Mouse (Mus musculus): ENCODE data around the gene Sirt4.

- TF ChIP-seq POLR2A (IDR thresholded peaks at IDR 0.05; ENCODE audit: insufficient read depth, low read depth, low read length) (0 out of 2 replicates have a peak, but pooled peaks have one; percentile 27), CTCF (IDR thresholded peaks at IDR 0.05; ENCODE audit: insufficient read depth, low read depth, low read length) (no peak)
These were observed 5.4 kb upstream of the Sirt4 start for GRCm38 (mm10) chr5:115489699-115490637.

Measured in olfactory bulb, adult 2 months (tissue).